Mouse (Mus musculus) olfactory bulb, adult 2 months (tissue): ENCODE data around the gene Tnrc6c. TPM values are rescaled to one million over a fixed set of nuclear protein-coding genes. Genes with fewer than 3 reads are reported as not detected.

Experiments
- H3K27ac ChIP-seq: fragments of 200-500 bp; 2 replicates; pipeline ENCODE4 v1.5.1; 2012; ENCODE audit warnings: low read depth, low read length; ENCODE audit not compliant: insufficient read depth
- H3K4me1 ChIP-seq: fragments of 200-500 bp; 2 replicates; pipeline ENCODE4 v1.6.1; 2012; ENCODE audit warnings: low read length; ENCODE audit not compliant: control insufficient read depth, insufficient read depth
- H3K4me3 ChIP-seq: fragments of 200-500 bp; 2 replicates; pipeline ENCODE4 v1.5.1; 2012; ENCODE audit warnings: mild to moderate bottlenecking, low read depth, low read length, moderate library complexity; ENCODE audit not compliant: insufficient read depth
- CTCF ChIP-seq: fragments of 200-500 bp; IDR thresholded peaks from 2 replicates; pipeline ENCODE4 v1.5.1; 2012; ENCODE audit warnings: low read depth, mild to moderate bottlenecking, low read length, moderate library complexity; ENCODE audit not compliant: insufficient read depth
- POLR2A ChIP-seq: fragments of 200-500 bp; IDR thresholded peaks from 2 replicates; pipeline ENCODE4 v1.6.1; 2012; ENCODE audit warnings: mild to moderate bottlenecking, low read depth, low read length, moderate library complexity; ENCODE audit not compliant: insufficient read depth
- WGBS: fragments of 180-500 bp; shearing (Covaris S2); methylation state at CpG from one replicate; pipeline ENCODE4 v1.1.7; 2018; 5-methylcytosine and 5-hydroxymethylcytosine counted together
- polyA plus RNA-seq: library from polyadenylated mRNA; stranded (reverse); fragments of >200 nt; gene quantifications from 2 replicates; pipeline ENCODE4 v1.2.4, GENCODE M21; 2012; ENCODE audit warnings: low replicate concordance; ENCODE audit not compliant: missing spikeins, insufficient read depth, insufficient read length

The Tnrc6c gene
- polyA plus RNA-seq, 1 experiment: not detected

DNA sequence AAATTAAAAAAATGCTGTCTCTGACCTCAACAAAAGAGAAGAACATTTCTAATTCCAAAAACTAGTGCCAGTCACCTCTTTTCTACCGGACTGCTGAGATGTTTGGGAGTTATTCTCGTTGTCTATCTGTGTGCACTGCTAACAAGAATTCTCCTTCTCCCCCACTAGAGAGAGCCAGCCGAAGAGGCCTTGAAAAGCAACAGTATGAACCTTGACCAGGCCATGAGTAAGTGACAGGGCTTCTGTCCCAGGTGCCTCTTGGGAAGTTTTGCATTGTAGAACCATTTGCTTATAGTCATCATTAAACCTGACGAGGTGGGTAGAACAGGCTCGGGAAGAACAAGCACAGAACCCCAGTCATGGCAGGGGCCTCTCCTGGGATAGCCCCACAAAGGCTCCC is 84.0 kb downstream of the Tnrc6c start:
- Histone ChIP-seq H3K4me1 (peaks cover 9% of the 10 kb centered on the region), H3K4me3 (no peak overlapping the region), H3K27ac (no peak overlapping the region)
- no peak for TF ChIP-seq POLR2A
- TF ChIP-seq CTCF: no peak
- WGBS: 89% methylated on average over 5 of the region's 5 CpGs

DNA sequence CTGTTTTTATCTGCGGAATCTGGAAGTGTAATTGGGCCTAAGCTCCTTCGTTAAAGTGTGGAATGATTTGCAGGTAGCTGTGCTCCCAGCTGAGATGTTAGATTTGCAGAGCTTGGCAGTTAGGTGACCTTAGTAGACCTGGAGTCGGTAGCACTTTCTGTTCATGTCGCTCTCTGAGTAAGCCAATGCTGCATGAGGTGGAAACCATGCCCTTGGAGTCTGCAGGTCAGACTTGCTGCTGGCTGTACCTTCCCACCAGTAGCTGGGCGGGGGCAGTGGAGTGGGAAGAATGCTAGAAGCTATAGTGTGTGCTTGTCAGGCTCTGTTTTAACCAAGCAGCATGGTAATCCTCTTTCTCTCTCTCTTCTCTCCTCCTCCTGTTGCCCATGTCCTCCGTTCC is 87.0 kb downstream of the Tnrc6c start:
- no peaks in the 10 kb centered on the region for H3K4me1 ChIP-seq
- TF ChIP-seq POLR2A (no peak), CTCF (no peak)
- H3K27ac ChIP-seq: no peak overlapping the region
- no peak overlapping the region for H3K4me3 ChIP-seq
- 87% methylated on average over 6 of the region's 6 CpGs for WGBS

DNA sequence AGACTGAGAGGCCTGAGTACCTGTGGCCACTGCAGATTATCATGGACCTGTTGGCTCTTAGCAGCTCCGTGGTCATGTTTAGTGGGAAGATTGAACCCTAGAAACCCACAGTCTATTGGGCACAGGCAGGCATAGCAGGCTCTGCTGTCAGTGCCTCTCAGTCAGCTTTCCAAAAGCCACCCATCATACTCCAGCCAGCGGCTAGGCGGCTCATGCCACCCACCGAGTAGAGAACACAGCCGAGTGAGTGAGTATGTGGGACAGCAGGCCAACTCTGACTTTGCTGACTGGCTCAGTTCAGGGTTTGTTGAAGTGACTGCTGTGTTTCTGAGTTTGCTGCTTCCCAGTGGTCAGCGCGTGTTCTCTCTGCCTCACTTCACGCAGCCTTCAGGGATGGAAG is 88.2 kb downstream of the Tnrc6c start:
- Histone ChIP-seq H3K4me3 (no peak overlapping the region), H3K4me1 (no peaks in the 10 kb centered on the region), H3K27ac (no peak overlapping the region)
- TF ChIP-seq CTCF: no peak
- TF ChIP-seq POLR2A: no peak
- WGBS: 77% methylated on average over 8 of the region's 8 CpGs

DNA sequence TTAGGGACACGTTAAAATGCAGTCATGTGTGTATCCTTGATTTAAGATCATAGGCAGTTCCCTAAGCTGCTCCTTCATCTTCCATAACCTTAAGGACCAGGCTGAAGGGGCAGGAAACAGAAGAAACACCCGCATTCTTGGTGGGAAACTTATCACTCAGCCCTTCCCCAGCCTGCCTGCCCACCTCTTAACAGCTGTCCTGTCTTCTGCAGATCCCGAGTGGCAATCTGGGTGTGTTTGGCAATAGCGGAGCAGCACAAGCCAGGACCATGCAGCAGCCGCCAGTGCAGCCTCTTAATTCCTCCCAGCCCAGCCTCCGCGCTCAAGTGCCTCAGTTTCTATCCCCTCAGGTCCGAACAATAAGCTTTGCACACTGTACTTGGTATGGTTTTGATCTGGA is 88.6 kb downstream of the Tnrc6c start:
- TF ChIP-seq POLR2A (no peak), CTCF (no peak)
- no peaks in the 10 kb centered on the region for H3K4me1 ChIP-seq
- 80% methylated on average over 8 of the region's 8 CpGs for WGBS
- H3K4me3 ChIP-seq: no peak overlapping the region
- no peak overlapping the region for H3K27ac ChIP-seq

- WGBS: 75% methylated on average over 4 of the region's 4 CpGs
- no peak for TF ChIP-seq POLR2A
- no peak for TF ChIP-seq CTCF
- Histone ChIP-seq H3K27ac (no peak overlapping the region), H3K4me1 (no peaks in the 10 kb centered on the region), H3K4me3 (no peak overlapping the region)
Observed at GRCm38 (mm10) chr11:117743454-117744030, 89.5 kb downstream of the Tnrc6c start.

DNA sequence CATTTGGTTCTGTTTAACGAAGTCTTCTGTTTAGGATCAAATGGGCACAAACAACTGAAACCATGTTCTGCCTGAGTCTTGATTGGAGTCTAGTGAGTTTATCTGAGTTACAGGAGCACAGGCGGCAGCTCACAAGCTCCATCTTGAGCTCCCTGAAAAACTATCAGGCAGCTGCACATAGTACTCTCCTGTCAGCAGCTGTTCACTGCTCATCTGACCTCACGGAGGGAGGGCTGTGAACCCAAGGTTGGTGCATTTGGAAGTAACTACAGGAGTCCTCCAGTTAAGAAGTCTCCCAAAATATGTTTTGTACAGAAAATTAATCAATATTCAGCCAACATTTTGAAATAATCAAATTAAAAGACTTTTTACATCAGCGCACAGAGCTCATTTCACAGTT is 94.5 kb downstream of the Tnrc6c start:
- Histone ChIP-seq H3K27ac (no peak overlapping the region), H3K4me3 (no peak overlapping the region), H3K4me1 (no peaks in the 10 kb centered on the region)
- WGBS: 85% methylated on average over 4 of the region's 4 CpGs
- TF ChIP-seq CTCF: no peak
- TF ChIP-seq POLR2A: no peak

DNA sequence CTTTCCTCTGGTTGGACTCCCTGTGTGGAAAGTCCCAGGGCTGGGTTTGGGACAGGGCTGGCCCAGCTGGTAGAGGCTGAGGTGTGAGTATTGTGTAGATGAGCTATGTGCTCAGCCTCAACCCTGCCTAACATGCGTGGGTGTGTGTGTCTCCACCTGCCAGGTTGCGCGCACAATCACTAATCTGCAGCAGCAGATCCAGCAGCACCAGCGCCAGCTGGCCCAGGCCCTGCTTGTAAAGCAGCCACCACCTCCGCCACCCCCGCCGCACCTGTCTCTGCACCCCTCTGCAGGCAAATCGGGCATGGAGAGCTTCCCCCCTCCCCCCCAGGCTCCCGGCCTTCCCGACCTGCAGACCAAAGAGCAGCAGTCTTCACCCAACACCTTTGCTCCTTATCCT is 95.3 kb downstream of the Tnrc6c start:
- Histone ChIP-seq H3K4me3 (no peak overlapping the region), H3K4me1 (no peaks in the 10 kb centered on the region), H3K27ac (no peak overlapping the region)
- no peak for TF ChIP-seq CTCF
- no peak for TF ChIP-seq POLR2A
- WGBS: 78% methylated on average over 10 of the region's 10 CpGs

GRCm38 (mm10) chr11:117751544-117751943 is 97.5 kb downstream of the Tnrc6c start:
- TF ChIP-seq POLR2A (no peak), CTCF (no peak)
- H3K4me3 ChIP-seq: no peak overlapping the region
- 72% methylated on average over 6 of the region's 6 CpGs for WGBS
- H3K4me1 ChIP-seq: no peaks in the 10 kb centered on the region
- no peak overlapping the region for H3K27ac ChIP-seq

- no peak for TF ChIP-seq CTCF
- no peak for TF ChIP-seq POLR2A
Observed at GRCm38 (mm10) chr11:117755891-117756290, 101.8 kb downstream of the Tnrc6c start.

DNA sequence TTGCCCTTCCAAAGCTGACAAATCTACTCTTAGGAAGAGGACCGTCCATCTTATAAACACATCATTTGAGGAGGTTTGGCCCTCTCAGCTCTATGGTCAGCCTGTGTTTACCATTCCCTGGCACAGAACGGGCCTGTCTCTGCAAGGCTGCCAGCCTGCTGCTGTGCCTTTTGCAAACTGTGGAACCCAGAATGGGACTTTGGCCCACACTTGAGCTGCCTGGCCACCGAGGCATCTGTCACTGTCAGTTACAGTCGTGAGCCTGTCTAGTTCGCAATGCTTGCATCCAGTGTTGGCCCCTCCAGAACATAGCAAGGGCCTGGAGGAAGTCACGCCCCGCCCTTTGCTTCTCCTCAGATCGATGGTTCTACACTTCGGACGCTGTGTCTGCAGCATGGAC is 105.2 kb downstream of the Tnrc6c start:
- peaks cover 8% of the 10 kb centered on the region; the same call in 1 of the 2 replicates for H3K4me1 ChIP-seq
- H3K4me3 ChIP-seq: no peak overlapping the region
- WGBS: 87% methylated on average over 10 of the region's 10 CpGs
- no peak for TF ChIP-seq CTCF
- no peak overlapping the region for H3K27ac ChIP-seq

More at GRCm38 (mm10) chr11:117755891-117756290, 101.8 kb downstream of the Tnrc6c start:
- Histone ChIP-seq H3K4me1 (peaks cover 6% of the 10 kb centered on the region; the same call in 1 of the 2 replicates), H3K4me3 (no peak overlapping the region), H3K27ac (no peak overlapping the region)
- over 99% methylated on average over 7 of the region's 7 CpGs for WGBS
